Mouse (Mus musculus): Measurements from ENCODE around the gene Polr2b. TPM values are rescaled to one million over a fixed set of nuclear protein-coding genes. Genes with fewer than 3 reads are reported as not detected.

Polr2b gene
- polyA plus RNA-seq (2012; rRNA removed): 7.0 and 17.4 TPM in 2 replicates

GRCm38 (mm10) chr5:77309924-77310772, at the start of gene Polr2b, which contains the start of gene Noa1:
Polr2b (plus strand) TSS chr5:77310147.
Noa1 (minus strand) TSS chr5:77310084.

GRCm38 (mm10) chr5:77265081-77265670, 44.8 kb upstream of the Polr2b start, which contains the start of gene Rest:
Rest (plus strand) TSS chr5:77265491.

Other genes with a start within 250 kb of the Polr2b start
- 61.2 and 64.6 TPM in 2 replicates for gene Hopx, start 195.0 kb upstream of the Polr2b start, polyA plus RNA-seq (2012; rRNA removed)
- gene Spink2, start 98.7 kb upstream of the Polr2b start, polyA plus RNA-seq (2012; rRNA removed): 0.21 TPM in 1 of 2 replicates, not detected in the other
- gene Rest, start 44.7 kb upstream of the Polr2b start, polyA plus RNA-seq (2012; rRNA removed): 5.0 and 6.3 TPM in 2 replicates
- 13.6 and 17.1 TPM in 2 replicates for gene Noa1, start 63 bp upstream of the Polr2b start, polyA plus RNA-seq (2012; rRNA removed)
- 1,758 and 3,305 TPM in 2 replicates for gene Igfbp7, start 97.9 kb downstream of the Polr2b start, polyA plus RNA-seq (2012; rRNA removed)

All from colon, adult 2 months (tissue).